Mouse (Mus musculus): Measurements from ENCODE around the gene Ppip5k1. TPM values are rescaled to one million over a fixed set of nuclear protein-coding genes. Genes with fewer than 3 reads are reported as not detected.
A peak's percentile ranks its signal among the peaks of the same experiment; 100 is the strongest.

Ppip5k1 gene
- total RNA-seq, 2 experiments from 2014 or later = 62.6 to 68.2 TPM

DNA sequence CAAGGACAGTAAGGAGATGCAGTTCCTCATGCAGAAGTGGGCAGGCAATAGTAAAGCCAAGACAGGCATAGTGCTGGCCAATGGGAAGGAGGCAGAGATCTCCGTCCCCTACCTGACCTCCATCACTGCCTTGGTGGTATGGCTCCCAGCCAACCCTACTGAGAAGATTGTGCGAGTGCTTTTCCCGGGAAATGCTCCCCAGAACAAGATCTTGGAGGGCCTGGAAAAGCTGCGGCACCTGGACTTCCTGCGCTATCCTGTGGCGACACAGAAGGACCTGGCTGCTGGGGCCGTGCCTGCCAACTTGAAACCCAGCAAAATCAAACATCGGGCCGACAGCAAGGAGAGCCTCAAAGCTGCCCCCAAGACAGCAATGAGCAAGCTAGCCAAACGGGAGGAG, 55.2 kb downstream of the Ppip5k1 start:
- intact Hi-C loops (cut with DNase I) = no loop called here

GRCm38 (mm10) chr2:121299471-121299870, 55.7 kb downstream of the Ppip5k1 start:
- intact Hi-C loops (cut with DNase I) = no loop called here
- DNase-seq = no peak

More for the DNA sequence above, 55.2 kb downstream of the Ppip5k1 start:
- no peak for DNase-seq

GRCm38 (mm10) chr2:121298131-121298530, 57.1 kb downstream of the Ppip5k1 start:
- intact Hi-C loops (cut with DNase I) = no loop called here
- no peak for DNase-seq

DNA sequence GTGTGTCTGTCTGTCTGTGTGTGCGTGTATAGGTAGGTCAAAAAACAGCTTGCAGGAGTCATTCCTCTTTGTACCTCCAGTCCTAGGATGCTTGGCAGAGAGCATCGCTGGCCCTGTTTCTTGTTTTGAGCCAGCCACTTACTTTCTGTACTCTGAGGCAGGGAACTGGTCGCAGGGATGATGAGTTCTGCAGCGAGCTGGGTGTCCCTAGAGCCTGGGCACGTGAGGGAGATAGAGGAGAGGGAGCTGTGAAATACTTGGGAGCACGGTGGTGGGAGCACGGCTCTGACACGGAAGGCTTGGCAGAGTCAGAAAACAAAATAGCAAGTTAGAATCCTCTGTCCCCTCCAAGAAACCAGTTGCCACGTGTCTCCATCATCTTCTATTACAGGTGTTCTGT, 57.5 kb downstream of the Ppip5k1 start:
- intact Hi-C loops (cut with DNase I) = no loop called here
- no peak for DNase-seq

- DNase-seq = no peak
- intact Hi-C loops (cut with DNase I) = no loop called here
These were observed 58.4 kb downstream of the Ppip5k1 start for GRCm38 (mm10) chr2:121296754-121297231.

- DNase-seq = peak in 1 of 2 experiments; percentile 46
- intact Hi-C loops (cut with DNase I) = no loop called here
These were observed 59.3 kb downstream of the Ppip5k1 start for GRCm38 (mm10) chr2:121295608-121296571.

GRCm38 (mm10) chr2:121294753-121295607, 60.2 kb downstream of the Ppip5k1 start:
- intact Hi-C loops (cut with DNase I) = no loop called here
- peak; percentile 49 to 56 for DNase-seq

DNA sequence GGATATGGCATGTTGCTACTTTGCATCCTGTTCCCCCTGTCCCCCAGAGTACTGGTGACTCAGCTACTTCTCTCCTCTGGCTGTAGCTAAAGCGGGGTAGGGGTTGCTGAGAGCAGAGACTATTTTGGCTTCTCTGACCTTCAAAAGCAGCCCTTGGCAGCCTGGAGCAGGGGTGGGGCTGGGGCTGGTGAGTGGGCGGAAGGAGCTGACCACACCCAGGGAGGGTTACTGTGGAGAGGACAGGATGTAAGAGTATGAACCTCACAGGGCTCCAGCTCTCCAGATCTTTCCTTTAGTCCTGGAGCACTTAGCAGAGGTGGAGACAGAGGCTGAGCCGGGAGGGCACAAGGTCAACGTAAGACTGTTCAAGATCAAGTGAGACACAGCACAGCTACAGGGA, 61.0 kb downstream of the Ppip5k1 start:
- intact Hi-C loops (cut with DNase I) = no loop called here
- DNase-seq = peak; percentile 47 to 63

GRCm38 (mm10) chr2:121292316-121293013, 62.7 kb downstream of the Ppip5k1 start:
- no peak for DNase-seq
- intact Hi-C loops (cut with DNase I) = no loop called here

DNA sequence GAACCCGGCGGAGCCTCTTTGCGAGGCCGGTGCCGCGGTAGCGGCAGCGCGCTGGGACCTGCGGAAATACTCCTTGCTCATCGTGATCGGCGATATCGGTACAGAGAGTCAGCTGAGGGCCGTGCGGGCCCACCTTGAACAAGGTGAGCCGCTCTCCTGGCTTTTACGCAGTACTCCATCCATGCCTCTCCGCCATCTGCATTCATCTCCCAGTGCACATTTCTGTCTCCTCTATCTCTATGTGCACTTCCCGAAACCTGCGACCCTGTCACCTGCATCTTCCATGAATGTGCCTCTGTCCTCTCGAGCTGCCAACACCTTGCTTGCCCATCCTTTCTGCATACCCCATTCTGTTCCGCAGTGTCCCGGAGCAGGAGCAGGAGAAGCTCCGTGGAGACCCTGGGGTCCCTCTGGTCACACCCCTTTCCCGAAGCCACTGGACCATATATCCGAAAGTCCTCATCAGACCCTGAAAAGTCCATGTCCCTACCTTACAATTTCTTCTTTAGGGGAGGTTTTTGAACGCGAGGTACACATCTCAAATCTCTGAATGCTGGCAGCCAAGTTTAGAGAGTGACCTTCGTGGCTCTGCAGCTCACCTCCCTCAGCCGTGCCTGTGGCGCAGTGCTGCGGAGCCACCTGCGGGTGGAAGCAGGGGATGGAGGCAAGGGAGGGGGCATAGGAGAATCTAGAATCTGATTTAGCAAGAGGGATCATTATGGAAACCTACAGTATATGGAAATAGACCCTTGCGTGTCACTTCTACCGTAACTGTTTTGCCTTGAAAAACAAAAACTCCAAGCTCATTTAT, 65.3 kb downstream of the Ppip5k1 start:
- no peak for DNase-seq
- intact Hi-C loops (cut with DNase I) = no loop called here

DNA sequence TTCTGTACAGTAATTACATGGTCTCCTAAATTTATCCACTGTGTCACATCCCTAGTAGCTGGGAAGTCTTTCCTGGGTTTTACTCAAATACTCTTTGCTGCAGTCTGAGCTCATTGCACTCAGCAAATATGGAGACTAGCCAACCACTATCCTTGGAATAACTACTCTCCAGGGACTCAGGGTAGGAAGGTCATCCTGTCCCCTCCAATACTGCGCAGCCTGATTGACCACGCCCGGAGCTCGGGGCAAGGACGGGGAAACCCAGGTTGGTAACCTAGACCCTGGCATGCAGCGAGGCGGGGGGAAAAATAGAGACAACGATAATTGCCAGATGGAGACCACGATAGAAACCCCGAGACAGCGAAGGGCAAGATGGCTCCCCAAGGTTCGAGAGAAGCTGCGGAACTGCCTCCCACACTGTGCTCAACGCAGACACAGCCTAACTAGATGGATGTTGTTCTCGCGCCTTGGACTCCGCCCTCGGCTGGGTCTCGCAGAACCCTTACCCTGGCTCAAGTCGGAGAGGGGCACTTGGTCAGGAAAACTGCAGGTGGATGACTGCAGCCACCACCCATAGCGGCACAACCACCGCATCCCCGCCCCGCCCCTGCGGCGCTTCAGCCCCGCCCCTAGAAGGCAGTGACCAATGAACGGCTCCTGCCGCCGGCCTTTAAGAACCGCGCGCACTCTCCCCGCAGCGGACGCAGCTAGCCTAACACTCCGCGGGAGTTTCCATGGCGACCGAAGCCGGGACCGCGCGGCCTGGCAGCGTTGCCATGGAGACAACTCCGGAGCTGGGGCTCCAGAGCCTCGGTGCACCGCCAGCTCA, 66.1 kb downstream of the Ppip5k1 start, which contains the start of gene Map1a:
Map1a (plus strand) TSS at position 700 of the 829 bp plus-strand sequence.
- DNase-seq = peak; percentile 85 to 86
- intact Hi-C loops (cut with DNase I) = no loop called here

DNA sequence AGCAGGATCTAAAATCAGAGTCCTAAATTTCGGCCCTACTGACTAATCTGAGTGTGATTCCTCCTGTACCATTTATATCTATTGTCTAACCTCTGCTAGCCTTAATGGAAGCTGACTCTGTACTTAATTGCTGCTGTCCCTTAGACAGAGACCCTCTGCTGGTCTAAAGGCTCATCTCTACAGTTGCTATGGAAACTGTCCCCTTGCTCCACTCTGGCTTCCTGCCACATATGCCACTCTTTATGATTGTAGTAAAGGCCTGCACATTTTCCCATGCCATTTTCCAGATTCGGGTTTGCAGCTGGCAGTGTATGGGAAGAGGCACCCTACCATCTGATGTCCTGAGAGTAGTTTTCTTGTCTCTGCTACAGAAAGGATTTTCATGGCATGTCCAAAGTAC, 67.3 kb downstream of the Ppip5k1 start:
- intact Hi-C loops (cut with DNase I) = no loop called here

GRCm38 (mm10) chr2:121271928-121272516, 83.2 kb downstream of the Ppip5k1 start:
- intact Hi-C loops (cut with DNase I) = loop anchor here (5.0 kb wide), 1 partner anchor 85 kb away; the partner anchor contains the start of genes Ckmt1 and Ppip5k1
- DNase-seq = no peak

More for the DNA sequence above, 67.3 kb downstream of the Ppip5k1 start:
- no peak for DNase-seq

GRCm38 (mm10) chr2:121271236-121271927, 83.8 kb downstream of the Ppip5k1 start, which contains the start of gene Trp53bp1:
Gene Trp53bp1, minus strand, starts transcription at chr2:121271407.
- intact Hi-C loops (cut with DNase I) = loop anchor here (5.0 kb wide), 1 partner anchor 86 kb away; the partner anchor contains the start of genes Ckmt1 and Ppip5k1
- DNase-seq = peak; percentile 95 to 96

GRCm38 (mm10) chr2:121270521-121271235, 84.5 kb downstream of the Ppip5k1 start:
- no peak for DNase-seq
- intact Hi-C loops (cut with DNase I) = loop anchor here (5.0 kb wide), 1 partner anchor 87 kb away; the partner anchor contains the start of genes Ckmt1 and Ppip5k1

- DNase-seq = no peak
- intact Hi-C loops (cut with DNase I) = no loop called here
These were observed 86.8 kb downstream of the Ppip5k1 start for GRCm38 (mm10) chr2:121268446-121268845.

Data from heart, postnatal 36 days (tissue).